Mouse (Mus musculus) CD8-positive naive resting alpha-beta T cell, adult 2 months (primary cell): ENCODE measurements around the gene Glmp.
"Not testable (repeated sequence)": the region's sequence is repeated elsewhere in the genome, so short reads cannot be mapped to it uniquely, and the experiment has no call there.

Source experiments
- DNase-seq, 2 experiments: peaks; one replicate each; pipeline ENCODE4 v3.0.0; 2022; ENCODE audit warnings: low read depth in 2 of 2, low spot score in 2 of 2

The Glmp gene

DNA sequence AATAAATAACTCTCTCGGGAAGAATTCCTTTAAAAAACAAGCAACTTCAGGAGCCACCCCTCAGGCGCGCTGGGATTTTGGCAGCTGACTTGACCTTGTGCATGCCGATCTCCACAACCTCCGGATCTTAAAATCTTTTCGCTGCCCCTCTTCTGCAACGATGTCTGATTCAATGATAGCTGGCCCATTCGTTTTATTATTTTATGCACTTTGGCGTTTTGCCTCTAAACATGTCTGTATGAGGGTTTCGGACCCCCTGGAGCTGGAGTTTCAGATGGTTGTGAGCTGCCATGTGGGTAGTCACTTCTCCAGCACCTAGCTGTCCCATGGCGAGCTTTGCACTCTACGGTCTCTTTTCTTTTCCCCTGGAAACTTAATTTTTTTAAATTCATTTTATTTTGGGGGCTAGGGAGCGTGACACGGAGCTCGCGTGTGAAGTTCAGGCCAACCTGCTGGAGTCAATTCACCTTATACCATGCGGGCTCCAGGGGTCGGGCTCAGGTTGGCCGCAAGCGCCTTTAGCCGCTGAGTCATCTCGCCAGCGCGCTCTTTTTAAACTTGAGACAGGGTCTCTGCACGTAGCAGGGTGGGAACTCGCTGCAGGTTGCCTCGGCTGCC is 10.7 kb downstream of the Glmp start:
- no peak for DNase-seq

DNA sequence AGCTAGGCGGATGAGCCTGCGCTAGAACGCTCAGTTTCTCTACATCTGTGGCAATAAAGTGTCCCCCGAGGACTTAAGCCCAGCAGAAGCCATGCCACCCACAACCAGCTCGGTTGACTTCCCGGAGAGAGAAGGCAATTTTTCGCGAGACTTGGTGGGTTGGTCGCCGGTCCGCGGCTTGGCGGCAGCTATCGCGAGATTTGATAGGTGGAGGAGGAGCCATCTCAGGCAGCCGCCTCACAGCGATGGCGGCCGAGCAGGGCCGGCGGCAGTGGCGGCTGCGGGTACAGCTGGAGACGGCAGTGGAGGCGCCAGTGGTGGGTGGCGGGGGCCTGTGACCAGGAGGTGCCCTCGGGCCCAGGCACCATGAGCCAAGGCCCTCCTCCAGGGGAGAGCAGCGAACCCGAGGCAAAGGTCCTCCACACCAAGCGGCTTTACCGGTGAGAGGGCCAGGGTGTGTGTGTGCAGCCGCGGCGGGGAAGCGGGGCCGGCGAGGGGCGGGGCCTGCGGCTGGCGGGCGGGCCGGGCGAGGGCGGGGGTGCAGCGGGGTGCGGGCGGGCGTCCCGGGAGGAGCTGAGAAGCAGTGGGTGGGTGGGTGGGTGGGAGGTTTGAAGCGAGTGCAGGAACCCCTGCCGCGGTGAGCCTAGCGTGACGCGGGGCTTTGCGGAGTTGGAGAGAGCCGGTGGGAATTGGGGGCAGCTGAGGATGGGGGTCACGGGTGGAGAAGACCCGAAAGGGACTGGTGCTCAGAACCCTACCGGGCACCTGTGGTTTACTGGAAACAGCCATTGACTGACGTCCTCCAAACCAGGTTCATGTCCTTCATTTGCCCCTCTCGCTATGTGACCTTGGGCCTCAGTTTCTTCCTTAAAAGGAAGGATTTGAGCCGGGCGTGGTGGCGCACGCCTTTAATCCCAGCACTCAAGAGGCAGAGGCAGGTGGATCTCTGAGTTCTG is 11.5 kb downstream of the Glmp start, which contains the start of the genes Tmem79 and Smg5:
Gene Tmem79 (minus strand): TSS at position 91 of the 956 bp plus-strand sequence.
Gene Smg5 (plus strand): TSS at position 203 of the 956 bp plus-strand sequence.
- DNase-seq = peak; percentile 96 to 97

DNA sequence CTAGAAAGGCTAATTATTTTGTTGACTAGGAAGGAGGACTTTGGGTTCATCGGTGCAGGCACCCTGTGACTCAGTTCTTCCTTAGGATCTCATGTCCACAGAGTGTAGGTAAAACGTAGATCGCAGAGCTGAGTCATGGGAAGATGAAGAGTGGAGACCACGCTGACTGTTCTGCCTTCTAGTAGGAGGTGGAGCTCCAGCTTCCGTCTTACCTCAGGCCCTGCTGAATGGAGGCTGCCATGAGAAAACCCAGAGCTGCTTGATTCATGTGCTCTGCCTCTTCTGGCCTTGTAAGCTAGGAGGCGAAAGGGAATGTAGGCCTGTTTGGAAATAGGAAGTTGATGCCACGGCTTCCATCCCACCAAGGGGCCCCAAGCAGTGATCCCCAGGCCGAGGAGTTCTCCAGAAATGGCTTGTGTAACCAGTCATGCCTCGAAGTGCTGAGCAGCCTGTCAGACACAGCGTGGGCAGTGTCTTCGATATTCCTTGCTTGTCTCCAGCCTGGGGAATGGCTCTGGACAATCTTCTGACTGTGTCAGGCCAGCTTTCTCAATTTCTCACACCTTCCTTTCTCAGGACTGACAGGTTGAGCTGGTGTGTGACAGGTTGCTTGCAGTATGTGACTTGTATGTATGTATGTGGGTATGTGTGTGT is 12.7 kb downstream of the Glmp start:
- DNase-seq = no peak

DNA sequence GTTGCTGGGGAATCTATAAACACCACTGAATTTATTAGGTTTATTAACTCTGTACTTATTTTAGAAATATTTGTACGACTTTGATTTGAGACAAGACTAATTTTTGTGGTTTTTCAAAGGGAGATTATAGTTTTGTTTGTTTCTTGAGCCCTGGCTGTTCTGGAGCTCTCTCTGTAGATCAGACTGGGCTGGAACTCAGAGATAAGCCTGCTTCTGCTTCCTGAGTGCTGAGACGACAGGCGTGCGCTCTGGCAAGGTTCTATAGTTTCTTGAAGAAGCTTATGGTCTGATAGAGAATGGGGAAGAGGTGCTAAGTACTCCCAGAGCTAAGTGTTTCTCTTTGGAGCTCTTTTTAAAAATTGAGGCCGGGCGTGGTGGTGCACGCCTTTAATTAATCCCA is 13.5 kb downstream of the Glmp start:
- DNase-seq = no peak

DNA sequence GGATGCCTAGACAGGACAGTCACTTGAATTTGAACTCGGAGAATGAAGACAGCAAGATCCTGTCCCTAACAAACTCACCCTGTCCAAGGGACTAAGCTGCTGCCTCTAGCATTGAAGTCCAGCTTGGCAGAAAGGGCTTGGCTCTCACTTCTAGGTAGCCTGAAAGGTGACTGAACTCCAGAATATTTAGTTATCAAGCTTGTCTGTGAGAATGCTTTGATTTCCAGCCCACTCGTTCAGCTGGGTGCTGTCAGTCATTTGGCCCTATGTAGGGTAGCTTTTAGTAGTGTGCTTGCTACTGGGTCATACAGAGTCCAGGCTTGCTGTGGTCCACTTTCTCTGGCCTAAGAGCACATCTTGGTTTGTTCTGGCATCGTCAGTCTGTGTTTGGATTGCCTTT is 14.2 kb downstream of the Glmp start:
- no peak for DNase-seq

DNA sequence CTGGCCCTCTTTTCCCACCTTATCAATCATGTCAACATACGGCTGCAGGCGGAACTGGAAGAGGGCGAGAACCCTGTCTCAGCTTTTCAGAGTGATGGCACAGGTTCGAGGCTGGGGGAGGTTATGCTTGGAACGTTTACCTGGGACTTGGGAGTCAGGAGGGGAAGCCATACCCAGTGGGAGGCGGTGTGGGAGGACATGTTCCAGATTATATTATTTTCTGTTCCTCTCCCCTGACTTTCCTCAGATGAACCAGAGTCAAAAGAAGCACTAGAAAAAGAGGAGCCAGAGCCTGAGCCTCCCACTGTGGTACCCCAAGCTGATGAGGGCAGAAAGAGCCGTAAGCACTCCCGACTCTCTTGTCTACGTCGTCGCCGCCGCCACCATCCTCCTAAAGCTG is 25.9 kb downstream of the Glmp start:
- DNase-seq = no peak

DNA sequence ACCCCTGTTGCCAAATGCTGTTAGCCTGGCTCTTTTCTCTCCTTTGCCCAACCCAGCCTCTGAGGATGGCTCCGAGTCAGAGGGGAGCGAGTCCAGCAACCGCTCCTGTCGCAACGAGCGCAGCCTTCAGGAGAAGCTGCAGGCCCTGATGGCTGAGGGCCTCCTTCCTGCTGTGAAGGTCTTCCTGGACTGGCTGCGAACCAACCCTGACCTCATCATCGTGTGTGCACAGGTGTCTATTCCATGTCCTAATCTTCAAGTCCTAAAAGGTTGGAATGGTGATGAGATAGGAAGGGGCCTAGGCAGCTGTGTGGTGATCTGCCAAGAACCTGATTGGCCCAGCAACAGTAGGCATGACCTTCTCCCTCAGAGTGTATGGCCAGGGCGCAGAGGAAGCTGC is 28.1 kb downstream of the Glmp start:
- DNase-seq = no peak

DNA sequence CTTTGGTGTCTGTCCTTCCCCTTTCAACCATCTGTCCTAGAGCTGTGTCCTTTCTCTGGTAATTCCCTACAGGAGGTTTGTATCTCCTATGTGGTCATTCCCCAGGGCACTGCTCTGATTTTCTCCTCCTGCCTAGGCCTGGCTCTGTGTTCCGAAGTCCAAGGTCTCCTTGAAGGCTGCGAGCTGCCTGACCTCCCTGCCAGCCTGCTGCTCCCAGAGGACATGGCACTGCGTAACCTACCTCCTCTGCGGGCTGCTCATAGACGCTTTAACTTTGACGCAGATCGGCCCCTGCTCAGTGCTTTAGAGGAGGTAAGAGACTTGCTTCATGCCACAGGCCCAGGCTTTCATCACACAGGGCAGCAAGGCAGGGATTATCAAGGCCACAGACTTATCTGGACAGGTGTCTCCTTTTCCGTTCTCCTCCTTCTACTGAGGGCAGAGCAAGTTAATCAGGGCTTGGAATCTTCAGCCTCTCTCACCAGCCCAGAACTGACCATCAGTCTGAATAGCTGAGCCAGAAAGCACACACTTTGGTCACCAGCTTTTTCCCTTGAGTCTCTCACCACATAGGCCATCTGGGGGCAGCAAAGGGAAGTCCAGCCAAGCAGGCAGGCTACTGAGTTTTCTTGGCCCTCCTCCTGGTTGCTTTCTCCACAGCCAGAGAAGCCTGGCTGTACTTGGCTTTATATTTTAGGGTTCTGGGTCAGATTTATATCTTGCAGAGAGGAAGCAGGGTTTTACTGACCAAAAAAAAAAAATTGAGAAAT is 29.8 kb downstream of the Glmp start:
- no peak for DNase-seq

DNA sequence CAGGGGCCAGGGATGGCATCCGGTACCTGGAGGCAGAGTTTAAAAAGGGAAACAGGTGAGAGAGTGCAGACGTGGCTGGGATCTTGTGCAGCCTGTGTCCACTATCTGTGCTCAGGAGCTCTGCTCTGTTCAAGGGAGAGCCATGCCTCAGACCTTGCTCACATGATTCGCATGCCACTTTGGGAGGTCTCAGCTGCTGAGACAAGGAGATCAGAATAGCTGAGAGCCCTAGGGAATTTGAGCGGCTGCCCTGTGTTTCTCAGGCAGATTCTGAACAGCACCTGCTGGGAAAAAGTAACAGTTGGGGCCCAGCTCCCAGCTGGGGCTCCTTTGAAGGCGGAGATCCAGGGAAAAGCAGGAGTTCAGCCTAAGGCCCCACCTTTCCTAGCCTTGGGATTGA is 34.8 kb downstream of the Glmp start:
- no peak for DNase-seq

DNA sequence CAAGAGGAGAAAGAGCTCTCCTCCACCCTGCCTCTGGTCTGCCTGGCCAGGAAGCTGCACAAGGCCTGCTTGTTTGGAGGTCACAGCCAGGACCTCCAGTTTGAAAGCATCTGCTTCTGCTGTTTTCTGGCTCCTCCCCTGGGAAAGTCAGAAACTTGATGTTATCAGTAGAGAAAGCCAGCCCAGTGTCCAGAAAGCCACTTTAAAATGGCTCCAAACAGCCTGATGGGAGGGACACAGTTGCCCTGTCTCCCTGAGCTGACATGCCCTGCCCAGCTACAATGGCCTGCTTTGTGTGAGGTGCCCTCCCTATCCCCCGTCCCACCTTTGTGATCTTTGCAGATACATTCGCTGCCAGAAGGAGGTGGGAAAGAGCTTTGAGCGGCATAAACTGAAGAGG is 35.2 kb downstream of the Glmp start:
- no peak for DNase-seq

DNA sequence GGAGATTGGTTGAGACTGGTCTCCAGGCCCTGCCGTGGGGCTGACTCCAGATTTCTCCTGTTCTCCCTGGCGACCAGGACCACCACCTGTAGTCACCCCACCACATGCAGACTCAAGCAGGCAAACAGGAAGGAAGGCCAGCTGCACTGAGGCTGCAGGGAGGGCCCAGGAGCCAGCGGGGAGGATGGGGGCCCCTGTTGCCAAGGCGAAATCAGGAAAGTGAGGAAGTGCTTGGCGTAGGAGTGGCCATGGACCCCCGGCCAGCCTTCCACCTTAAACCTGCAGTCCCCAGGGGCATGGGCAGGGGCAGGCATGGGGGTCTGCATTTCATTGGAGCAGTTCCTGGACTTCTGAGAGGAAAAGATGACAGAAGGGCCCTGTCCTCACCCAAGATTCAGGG is 36.3 kb downstream of the Glmp start:
- DNase-seq = no peak

DNA sequence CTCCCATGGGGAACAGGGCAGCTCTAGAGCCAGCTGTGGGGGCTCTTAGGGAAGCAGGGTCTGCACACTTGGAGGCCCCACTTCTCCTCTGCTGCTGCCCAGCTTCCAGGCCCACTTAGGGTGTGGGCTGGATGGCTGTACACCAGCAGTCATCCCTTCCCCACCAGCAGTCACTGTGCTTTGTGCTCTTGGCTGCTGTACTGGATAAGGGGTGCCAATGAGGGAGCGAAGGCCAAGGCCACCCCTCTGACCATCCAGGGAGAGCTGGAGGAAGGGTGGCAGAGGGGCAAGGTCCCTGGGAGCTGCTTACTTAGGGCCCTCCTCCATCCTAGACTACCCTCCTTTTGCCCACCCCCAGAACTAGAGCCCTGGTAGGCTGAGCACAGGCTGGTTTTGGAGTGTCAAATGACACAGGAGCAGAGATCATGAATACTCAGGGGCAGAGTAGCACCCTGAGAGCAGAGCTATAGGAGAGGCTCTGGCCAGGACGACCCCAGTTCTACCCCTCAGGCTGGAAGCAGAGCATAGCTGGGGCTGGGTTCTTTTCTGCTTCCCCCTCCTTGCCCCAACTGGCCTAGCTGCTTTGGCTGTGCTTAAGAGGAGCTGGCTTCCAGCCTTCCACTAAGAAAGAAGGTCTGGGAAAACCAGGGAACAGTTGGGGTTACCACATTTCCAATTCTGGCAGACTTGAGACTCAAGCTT is 36.9 kb downstream of the Glmp start:
- DNase-seq = no peak

DNA sequence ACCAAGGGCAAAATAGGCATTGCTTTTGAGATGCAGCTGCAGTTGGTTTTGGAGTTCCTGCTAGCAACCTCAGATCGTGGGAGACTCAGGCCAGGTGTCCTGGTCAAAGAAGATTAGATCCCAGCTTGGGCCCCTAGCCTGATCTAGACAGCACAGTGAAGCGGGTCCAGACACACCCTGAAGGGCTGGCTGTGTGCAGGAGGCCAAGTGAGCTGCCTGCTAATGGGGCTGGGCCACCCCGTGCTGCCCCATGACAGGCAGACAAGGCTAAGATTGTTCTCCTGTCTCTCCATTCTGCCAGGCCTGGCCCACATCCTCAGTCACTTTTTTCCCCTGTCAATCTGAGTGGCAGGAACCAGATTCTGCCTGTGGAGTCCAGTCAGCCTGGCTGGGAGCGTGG is 38.9 kb downstream of the Glmp start:
- DNase-seq = no peak

DNA sequence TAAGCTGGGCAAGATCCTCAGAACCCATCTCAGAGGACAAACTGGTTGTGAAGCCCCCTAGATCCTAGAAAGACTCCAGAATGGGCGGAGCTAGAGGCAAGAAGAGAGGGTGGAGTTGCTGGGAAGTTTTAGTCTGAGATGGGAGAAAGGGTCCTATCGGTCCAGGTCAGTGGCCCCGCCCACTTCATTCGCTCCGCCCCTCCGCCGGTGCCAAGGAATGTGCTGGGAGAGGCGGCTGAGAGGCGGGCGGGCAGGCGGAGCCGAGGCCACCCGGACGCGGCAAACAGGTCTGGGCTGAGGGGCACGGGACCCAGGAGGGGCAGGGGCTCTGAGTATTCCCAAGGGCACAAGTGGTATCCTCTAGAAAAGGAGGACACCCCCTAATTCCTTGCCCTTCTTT is 39.5 kb downstream of the Glmp start, which contains the start of gene Paqr6:
Gene Paqr6 (plus strand): TSS at position 248 of the 400 bp plus-strand sequence.
- no peak for DNase-seq

DNA sequence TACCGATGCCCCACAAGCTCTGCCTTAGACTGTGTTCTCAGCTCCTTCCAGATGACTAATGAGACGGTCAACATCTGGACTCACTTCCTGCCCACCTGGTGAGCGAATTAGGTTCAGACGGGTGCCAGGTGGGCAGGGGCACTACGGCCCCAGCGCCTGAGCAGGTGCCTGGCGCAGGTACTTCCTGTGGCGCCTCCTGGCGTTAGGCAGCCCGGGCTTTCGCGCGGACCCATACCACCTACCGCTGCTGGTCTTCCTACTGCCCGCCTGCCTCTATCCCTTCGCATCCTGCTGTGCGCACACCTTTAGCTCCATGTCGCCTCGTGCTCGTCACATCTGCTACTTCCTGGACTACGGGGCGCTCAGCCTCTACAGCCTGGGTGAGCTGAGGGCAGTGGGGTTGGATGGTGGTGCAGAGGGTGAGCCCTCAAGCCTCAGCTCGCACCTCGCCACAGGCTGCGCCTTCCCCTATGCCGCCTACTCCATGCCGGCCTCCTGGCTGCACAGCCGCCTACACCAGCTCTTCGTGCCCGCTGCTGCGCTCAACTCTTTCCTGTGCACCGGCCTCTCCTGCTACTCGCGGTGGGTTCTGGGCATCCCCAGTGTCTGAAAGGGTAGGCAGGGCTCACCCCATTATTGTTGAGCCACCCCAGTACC is 41.0 kb downstream of the Glmp start:
- no peak for DNase-seq

DNA sequence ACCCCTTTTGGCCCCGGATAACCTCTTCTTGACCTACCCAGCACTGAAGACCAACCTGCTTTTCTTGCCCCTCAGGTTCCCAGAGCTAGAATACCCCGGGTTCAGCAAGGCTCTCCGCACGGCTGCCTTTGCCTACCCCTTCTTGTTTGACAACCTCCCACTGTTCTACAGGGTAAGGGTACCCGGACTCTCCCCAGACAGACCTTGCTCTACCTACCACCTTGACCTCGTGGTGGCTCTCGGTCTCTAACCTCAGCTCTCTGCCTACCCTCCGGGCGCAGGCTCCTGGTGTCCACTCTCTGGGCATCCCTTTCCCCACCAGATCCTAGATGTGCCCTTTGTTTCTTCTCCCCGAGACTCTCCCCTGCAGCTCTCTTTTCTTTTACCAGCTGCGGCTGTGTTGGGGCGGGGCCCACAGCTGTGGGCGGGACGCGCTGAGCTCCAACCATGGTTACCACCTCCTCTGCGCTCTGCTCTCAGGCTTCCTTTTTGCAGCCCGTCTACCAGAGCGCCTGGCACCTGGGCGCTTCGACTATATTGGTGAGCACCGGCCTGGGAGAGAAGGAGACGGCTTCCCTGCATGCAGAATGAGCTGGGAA is 42.1 kb downstream of the Glmp start:
- peak; percentile 16 to 31 for DNase-seq

DNA sequence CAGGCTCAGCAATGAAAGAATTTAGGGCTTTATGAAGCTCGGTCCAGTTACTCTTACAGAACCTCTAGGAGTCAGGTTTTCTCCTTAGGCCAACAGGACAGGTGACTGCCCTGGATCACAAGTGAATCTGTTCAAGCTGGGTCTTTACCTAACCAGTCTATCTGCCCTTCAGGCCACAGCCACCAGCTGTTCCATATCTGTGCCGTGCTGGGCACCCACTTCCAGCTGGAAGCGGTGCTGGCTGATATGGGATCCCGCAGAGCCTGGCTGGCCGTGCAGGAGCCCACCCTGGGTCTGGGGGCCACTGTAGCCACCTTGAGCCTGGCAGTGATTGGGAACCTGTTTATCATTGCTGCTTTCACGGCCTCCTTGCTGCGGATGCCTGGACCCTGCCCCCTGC is 42.7 kb downstream of the Glmp start:
- not testable (repeated sequence) for DNase-seq

DNA sequence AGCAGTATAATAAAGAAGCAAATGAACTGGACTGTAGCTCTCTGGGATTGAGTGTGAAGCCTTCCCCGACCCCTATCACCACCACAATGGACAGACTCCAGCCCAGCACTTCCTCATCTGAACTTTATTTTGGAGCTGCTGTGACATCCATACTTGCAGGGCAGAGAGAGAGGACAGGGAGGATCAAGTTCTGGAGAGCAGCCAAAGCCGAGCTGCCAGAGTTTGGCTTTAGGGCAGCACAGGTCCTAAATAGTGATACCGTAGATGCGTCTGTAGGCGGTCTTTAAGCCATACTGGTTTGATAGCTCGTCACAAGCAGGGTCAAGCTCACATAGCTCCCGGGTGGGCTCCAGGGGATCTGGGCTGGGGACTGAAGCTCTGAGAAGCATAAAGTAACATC is 43.7 kb downstream of the Glmp start:
- not testable (repeated sequence) for DNase-seq

DNA sequence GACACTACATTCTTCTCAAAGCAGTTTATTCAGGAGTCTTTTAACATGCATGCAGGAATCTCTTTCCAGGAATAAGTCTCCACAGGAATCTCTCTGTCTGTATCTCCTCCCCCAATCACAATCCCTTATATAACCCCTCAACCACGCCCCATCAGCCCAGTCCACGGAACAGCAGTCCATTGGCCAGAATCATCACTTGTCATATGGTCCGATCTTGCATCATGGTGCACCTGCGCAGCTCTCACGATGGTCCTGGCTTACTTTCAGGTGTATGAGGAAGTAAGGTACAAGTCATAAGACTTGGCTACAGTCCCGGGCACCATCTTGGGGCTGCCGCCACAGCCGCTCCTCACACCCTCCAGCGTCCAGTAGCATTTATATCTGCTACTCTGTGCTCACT is 47.8 kb downstream of the Glmp start, which contains the start of gene Bglap3:
Gene Bglap3 (minus strand): TSS at position 101 of the 400 bp plus-strand sequence.
- not testable (repeated sequence) for DNase-seq
